Mouse (Mus musculus) liver, embryonic 15.5 days (tissue): ENCODE results near the gene Prdm15. TPM values are rescaled to one million over a fixed set of nuclear protein-coding genes. Genes with fewer than 3 reads are reported as not detected.

Experiments used
- ATAC-seq: fragments of 200-750 bp; cut with Nextera tagmentation; 2 replicates; pipeline ENCODE4 v1.8.0; 2017; ENCODE audit warnings: moderate number of reproducible peaks, mild to moderate bottlenecking, moderate library complexity; ENCODE audit not compliant: insufficient read depth
- H3K27ac ChIP-seq: fragments of 300-500 bp; sonication (generic); replicated peaks from 2 replicates; pipeline ENCODE4 v1.5.1; 2015; ENCODE audit warnings: mild to moderate bottlenecking, inconsistent platforms
- H3K27me3 ChIP-seq: fragments of 300-500 bp; sonication (generic); 2 replicates; pipeline ENCODE4 v1.6.1; 2015; ENCODE audit warnings: mild to moderate bottlenecking, inconsistent platforms
- H3K36me3 ChIP-seq: fragments of 300-500 bp; sonication (generic); replicated peaks from 2 replicates; pipeline ENCODE4 v1.6.1; 2015; ENCODE audit warnings: moderate library complexity, mild to moderate bottlenecking, inconsistent platforms
- H3K4me1 ChIP-seq: fragments of 300-500 bp; sonication (generic); replicated peaks from 2 replicates; pipeline ENCODE4 v1.6.1; 2015; ENCODE audit warnings: inconsistent platforms
- H3K4me2 ChIP-seq: fragments of 300-500 bp; sonication (generic); 2 replicates; pipeline ENCODE4 v1.6.1; 2015; ENCODE audit warnings: moderate library complexity, mild to moderate bottlenecking, inconsistent platforms
- H3K4me3 ChIP-seq: fragments of 300-500 bp; sonication (generic); replicated peaks from 2 replicates; pipeline ENCODE4 v1.5.1; 2015; ENCODE audit warnings: mild to moderate bottlenecking, inconsistent platforms
- H3K9ac ChIP-seq: fragments of 300-500 bp; sonication (generic); 2 replicates; pipeline ENCODE4 v1.6.1; 2015; ENCODE audit warnings: moderate library complexity, mild to moderate bottlenecking, inconsistent platforms
- H3K9me3 ChIP-seq: fragments of 300-500 bp; sonication (generic); replicated peaks from 2 replicates; pipeline ENCODE4 v1.6.1; 2016; ENCODE audit warnings: inconsistent platforms
- WGBS: fragments of 180-500 bp; shearing (Covaris S2); methylation state at CpG from one replicate; pipeline ENCODE4 v1.1.7; 2015; ENCODE audit warnings: mixed read lengths; ENCODE audit not compliant: insufficient replicate concordance; 5-methylcytosine and 5-hydroxymethylcytosine counted together
- polyA plus RNA-seq: library from polyadenylated mRNA; unstranded; fragments of >200 nt; fragmentation: Nextera tagmentation; extraction: Ambion mirVana; gene quantifications from 2 replicates; pipeline ENCODE4 v1.2.1, GENCODE M21; 2015

Gene Prdm15
- polyA plus RNA-seq, 1 experiment from 2014 or later: 2.7 TPM

DNA sequence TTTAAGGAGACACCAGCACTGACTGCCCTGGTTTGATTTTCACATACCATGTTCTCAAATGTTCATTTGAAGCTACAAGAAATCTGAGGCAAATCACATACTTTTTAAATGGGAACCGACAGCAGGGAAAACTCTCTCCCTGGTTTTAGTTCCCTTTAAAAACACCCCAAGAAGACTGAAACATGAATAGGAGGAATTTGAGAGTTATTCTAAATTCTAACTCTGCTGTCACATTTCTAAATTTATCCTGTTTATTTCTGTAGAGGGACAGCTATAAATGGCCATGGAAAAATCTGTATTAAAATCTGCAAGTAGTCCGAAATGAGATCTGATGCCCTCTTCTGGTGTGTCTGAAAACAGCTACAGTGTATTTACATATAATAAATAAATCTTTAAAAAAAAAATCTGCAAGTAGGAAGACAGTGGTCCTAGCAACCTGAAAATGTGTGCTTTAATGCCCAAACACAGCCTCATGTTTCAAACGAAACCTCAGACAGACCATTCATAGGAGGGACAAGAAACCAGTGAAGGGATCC lies 12.3 kb upstream of the Prdm15 start:
- WGBS: 63% methylated on average over 3 of the region's 3 CpGs
- H3K27me3 ChIP-seq: no peaks in the 10 kb centered on the region
- no peak overlapping the region for H3K27ac ChIP-seq
- no peaks in the 10 kb centered on the region for H3K4me1 ChIP-seq
- H3K4me2 ChIP-seq: no peak overlapping the region
- H3K4me3 ChIP-seq: no peak overlapping the region
- no peak for ATAC-seq
- H3K9ac ChIP-seq: no peak overlapping the region
- H3K36me3 ChIP-seq: peaks cover 8% of the 10 kb centered on the region; the same call in 1 of the 2 replicates
- no peaks in the 10 kb centered on the region for H3K9me3 ChIP-seq

DNA sequence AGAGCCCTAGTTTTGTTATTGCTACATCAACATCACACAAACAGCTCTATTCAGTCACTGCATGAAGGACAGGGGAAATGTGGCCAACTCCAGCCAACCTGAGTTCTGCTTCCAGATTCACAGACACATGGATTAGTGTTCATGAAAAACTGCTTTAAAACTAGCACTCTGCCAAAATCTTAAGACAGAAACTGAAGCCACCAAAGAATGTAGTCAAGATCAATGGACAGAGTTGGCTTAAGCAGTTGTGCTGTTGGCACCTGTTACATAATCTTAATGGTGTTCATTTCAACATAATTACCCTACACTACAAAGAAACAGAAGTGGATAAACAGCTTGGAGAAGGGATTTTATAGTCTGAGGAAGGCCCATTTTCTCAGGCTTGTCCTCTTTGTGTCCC lies 4.4 kb upstream of the Prdm15 start:
- H3K9me3 ChIP-seq: no peaks in the 10 kb centered on the region
- no peak overlapping the region for H3K4me3 ChIP-seq
- no peak overlapping the region for H3K9ac ChIP-seq
- H3K4me1 ChIP-seq: peaks cover 24% of the 10 kb centered on the region
- ATAC-seq: no peak
- H3K27me3 ChIP-seq: no peaks in the 10 kb centered on the region
- no peak overlapping the region for H3K4me2 ChIP-seq
- H3K36me3 ChIP-seq: no peaks in the 10 kb centered on the region
- no peak overlapping the region for H3K27ac ChIP-seq

DNA sequence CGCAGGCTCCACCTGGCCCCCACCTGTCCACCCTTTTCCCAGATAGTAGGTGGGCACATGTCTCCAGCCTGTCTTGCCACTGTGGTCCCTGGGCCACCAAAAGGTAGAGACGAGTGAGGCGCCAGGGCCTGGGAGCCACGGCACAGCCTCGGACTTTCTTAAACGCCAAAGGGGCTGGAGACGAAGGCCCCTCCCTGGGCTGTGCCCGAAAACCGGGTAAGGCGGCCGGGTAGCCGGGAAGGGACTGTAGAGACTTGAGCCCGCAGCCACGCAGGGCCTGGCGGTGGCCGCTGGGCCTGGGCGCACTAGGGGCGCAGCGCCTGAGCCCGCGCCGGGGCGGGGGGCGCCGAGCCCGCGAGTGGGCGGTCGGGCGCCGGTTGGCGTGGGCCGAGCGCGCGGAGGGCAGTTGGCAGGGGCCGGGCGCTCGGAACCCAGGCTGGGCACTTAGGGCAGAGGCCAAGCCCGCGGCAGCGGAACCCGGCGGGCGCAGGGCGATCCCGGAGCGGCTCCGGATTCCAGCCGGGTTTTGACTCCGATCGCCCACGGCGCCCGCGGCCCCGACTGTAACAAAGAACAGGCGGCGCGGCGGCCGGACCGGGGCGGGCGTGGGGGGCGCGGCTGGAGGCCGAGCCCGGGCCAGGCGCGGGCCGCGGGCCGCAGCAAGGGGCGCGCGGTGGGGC lies 449 bp downstream of the Prdm15 start:
- Histone ChIP-seq H3K4me1 (peaks cover 50% of the 10 kb centered on the region), H3K9me3 (no peaks in the 10 kb centered on the region)

GRCm38 (mm10) chr16:97850667-97851060 lies 986 bp downstream of the Prdm15 start:
- Histone ChIP-seq H3K27ac (peak overlapping the region; percentile 89), H3K4me1 (peaks cover 51% of the 10 kb centered on the region), H3K4me2 (peak overlapping the region; percentile 88), H3K9me3 (no peaks in the 10 kb centered on the region), H3K9ac (peak overlapping the region; percentile 91), H3K36me3 (no peaks in the 10 kb centered on the region; the same call in 1 of the 2 replicates), H3K27me3 (no peaks in the 10 kb centered on the region), H3K4me3 (peak overlapping the region; percentile 87)
- WGBS: 0% methylated on average over 11 of the region's 11 CpGs
- ATAC-seq: peak; percentile 2; the same call in 1 of the 2 replicates

More for the DNA sequence above, 449 bp downstream of the Prdm15 start:
- Histone ChIP-seq H3K4me2 (peak overlapping the region; percentile 88), H3K9ac (peak overlapping the region; percentile 91), H3K27me3 (no peaks in the 10 kb centered on the region), H3K27ac (peak overlapping the region; percentile 89), H3K4me3 (peak overlapping the region; percentile 87), H3K36me3 (no peaks in the 10 kb centered on the region; the same call in 1 of the 2 replicates)
- under 1% methylated on average over 76 of the region's 77 CpGs for WGBS
- ATAC-seq: peak; percentile 83

- no peaks in the 10 kb centered on the region; the same call in 1 of the 2 replicates for H3K36me3 ChIP-seq
- H3K9ac ChIP-seq: no peak overlapping the region
- peaks cover 51% of the 10 kb centered on the region for H3K4me1 ChIP-seq
- no peak for ATAC-seq
- no peak overlapping the region for H3K4me3 ChIP-seq
- no peak overlapping the region for H3K4me2 ChIP-seq
- no peaks in the 10 kb centered on the region for H3K27me3 ChIP-seq
- WGBS: 75% methylated on average over 6 of the region's 6 CpGs
- H3K27ac ChIP-seq: no peak overlapping the region
- no peaks in the 10 kb centered on the region for H3K9me3 ChIP-seq
Observed at GRCm38 (mm10) chr16:97848832-97849231, 2.8 kb downstream of the Prdm15 start.

DNA sequence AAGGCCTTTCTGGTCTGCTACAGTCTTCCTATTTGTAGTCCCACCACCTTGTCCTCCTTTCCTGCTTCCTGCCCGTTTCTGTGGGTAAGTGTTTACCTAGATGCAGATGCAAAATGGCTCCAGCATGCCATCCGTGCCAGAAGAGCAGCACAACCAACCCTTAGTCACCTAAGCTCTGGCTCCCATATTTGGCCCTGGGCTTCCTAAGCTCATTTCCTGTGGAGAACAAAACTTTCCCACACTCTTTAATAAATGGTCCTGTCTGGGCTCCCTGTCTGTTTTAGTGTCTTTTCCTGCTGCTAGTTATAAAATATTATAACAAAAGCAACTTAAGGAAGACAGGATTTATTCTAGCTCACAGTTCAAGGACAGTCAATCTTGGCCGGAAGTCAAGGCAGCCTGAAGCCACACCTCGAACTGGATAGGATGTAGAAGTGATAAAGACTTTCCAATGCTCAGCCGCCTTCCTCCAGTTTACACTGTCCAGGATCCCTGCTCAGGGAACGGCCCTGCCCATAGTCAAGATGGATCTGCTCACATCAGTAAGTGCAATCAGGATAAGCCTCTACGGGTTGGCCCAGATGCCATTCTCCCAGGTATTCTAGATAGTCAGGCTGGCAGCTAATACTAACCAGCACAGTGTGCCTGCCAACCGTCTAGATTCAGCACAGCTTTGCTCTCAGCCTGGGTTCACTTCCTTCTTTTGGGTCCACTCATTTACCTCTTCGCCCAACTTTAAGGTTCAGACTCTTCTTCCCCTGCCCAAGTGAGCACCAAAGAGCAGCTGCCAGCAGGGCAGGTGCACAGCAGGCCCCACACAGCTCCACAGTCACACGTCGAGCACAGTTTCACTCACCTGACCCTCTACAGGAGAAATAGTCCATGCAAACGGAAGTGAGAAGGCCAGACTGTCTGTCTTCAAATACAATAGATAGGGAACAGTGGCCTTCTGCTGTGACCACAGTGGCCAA lies 6.4 kb downstream of the Prdm15 start:
- peaks cover 5% of the 10 kb centered on the region; the same call in 1 of the 2 replicates for H3K36me3 ChIP-seq

DNA sequence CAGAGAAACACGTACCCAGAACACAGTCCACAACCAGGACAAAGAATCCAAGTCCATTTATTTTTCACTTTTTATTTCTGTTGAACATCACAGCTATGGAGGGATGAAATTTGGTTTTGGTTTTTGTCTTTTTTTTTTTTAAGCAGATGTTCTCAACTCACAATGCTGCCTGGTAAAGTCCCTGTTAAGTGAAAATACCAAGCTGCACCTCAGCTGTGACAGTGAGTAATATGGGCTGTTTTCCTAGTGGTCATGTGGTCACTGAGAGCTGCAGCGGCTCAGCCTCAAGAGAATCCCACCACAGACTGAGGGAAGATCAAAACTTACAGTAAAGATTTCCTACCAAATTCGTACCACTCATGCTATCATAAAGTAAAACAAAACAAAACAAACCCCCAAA lies 19.5 kb downstream of the Prdm15 start:
- H3K4me2 ChIP-seq: no peak overlapping the region
- ATAC-seq: no peak
- H3K27ac ChIP-seq: no peak overlapping the region
- H3K36me3 ChIP-seq: peaks cover 72% of the 10 kb centered on the region
- no peaks in the 10 kb centered on the region for H3K9me3 ChIP-seq
- no peaks in the 10 kb centered on the region for H3K4me1 ChIP-seq
- H3K27me3 ChIP-seq: no peaks in the 10 kb centered on the region
- no peak overlapping the region for H3K9ac ChIP-seq
- H3K4me3 ChIP-seq: no peak overlapping the region
- WGBS: 77% methylated on average over 3 of the region's 3 CpGs

More for the DNA sequence above, 6.4 kb downstream of the Prdm15 start:
- no peak overlapping the region for H3K4me3 ChIP-seq
- no peaks in the 10 kb centered on the region for H3K27me3 ChIP-seq
- no peaks in the 10 kb centered on the region for H3K9me3 ChIP-seq
- ATAC-seq: no peak
- 63% methylated on average over 12 of the region's 12 CpGs for WGBS
- no peak overlapping the region for H3K4me2 ChIP-seq
- H3K9ac ChIP-seq: no peak overlapping the region
- H3K27ac ChIP-seq: no peak overlapping the region
- peaks cover 28% of the 10 kb centered on the region for H3K4me1 ChIP-seq

DNA sequence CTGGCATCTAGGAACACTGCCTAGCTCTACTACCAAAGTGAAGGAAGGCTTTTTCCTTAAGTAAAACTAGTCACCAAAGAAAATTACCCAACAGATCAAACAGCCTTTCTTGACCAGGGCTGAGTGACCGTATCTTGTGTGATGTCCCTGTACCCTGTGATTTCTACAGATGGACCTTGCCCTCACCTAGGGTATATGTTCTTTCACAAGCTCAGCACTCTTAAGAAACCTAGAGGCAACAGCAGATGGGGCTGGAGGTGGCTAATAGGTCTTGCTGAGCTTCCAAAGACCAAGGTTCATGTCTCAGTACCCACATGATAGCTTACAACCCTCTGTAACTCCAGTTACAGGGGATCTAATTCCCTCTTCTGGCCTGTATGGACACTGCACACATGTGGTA lies 23.4 kb downstream of the Prdm15 start:
- no peak overlapping the region for H3K9ac ChIP-seq
- no peak overlapping the region for H3K4me3 ChIP-seq
- no peaks in the 10 kb centered on the region for H3K9me3 ChIP-seq
- no peaks in the 10 kb centered on the region for H3K4me1 ChIP-seq
- 77% methylated on average over 1 of the region's 1 CpGs for WGBS
- no peaks in the 10 kb centered on the region for H3K27me3 ChIP-seq
- H3K36me3 ChIP-seq: peaks cover 46% of the 10 kb centered on the region
- H3K27ac ChIP-seq: no peak overlapping the region
- H3K4me2 ChIP-seq: no peak overlapping the region
- no peak for ATAC-seq

DNA sequence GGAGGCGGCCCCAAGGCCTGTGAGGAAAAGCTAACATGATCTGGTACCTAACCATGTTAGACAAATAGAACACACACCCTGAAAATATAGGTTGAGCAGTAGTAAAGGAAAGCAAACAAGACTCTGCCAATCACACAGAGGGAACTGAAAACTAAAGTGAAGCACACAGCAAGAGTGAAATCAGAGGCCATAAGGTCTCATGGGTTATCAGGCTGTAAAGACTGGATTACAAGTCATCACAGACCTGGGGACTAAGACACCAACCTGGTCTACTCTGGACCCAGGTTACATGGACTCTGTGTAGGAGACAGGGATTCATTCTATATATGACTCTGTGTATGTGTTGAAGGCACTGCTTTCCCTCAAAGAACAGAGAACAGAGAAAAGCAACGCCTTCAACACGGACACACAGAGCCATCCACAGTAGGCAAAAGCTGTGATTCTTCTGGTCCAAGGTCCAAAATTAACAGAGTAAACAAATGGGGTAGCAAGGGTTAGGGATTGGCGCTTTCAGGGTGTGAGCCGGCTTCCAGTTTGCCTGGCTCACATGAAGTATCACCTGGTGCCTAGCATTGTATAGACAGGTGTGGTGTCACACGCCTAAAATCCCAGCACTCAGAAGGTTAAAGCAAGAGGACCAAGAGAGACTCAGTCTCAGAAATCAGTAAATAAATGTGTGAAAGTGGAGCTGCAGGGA lies 28.2 kb downstream of the Prdm15 start:
- H3K4me1 ChIP-seq: no peaks in the 10 kb centered on the region; the same call in 1 of the 2 replicates
- ATAC-seq: no peak
- no peak overlapping the region for H3K9ac ChIP-seq
- peaks cover 42% of the 10 kb centered on the region for H3K36me3 ChIP-seq
- H3K9me3 ChIP-seq: no peaks in the 10 kb centered on the region
- H3K4me2 ChIP-seq: no peak overlapping the region
- WGBS: 77% methylated on average over 6 of the region's 6 CpGs
- no peaks in the 10 kb centered on the region for H3K27me3 ChIP-seq
- H3K27ac ChIP-seq: no peak overlapping the region
- H3K4me3 ChIP-seq: no peak overlapping the region

DNA sequence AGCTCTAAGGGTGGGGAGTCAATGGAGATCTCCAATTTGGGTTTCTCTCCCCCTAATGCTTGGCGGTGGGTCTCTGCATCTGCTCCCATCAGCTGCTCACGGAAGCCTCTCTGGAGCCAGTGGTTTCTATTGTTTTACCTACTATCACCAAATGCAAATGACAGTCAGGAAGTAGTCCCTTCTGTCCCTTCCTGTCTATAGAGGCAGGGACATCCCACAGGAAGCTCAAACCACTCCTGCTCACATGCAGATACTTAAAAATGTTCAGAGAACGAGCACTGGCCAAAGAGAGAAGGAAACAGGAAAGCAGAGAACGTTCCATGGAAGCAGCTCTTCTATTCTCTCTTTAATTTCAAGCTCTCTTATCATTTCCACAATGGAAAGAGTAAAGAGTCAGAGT lies 32.1 kb downstream of the Prdm15 start:
- H3K4me1 ChIP-seq: no peaks in the 10 kb centered on the region; the same call in 1 of the 2 replicates
- no peak overlapping the region for H3K9ac ChIP-seq
- ATAC-seq: peak; percentile 40; the same call in 1 of the 2 replicates
- H3K36me3 ChIP-seq: peaks cover 63% of the 10 kb centered on the region
- no peaks in the 10 kb centered on the region for H3K9me3 ChIP-seq
- H3K4me3 ChIP-seq: no peak overlapping the region
- no peak overlapping the region for H3K4me2 ChIP-seq
- H3K27me3 ChIP-seq: no peaks in the 10 kb centered on the region
- H3K27ac ChIP-seq: no peak overlapping the region
- 29% methylated on average over 4 of the region's 4 CpGs for WGBS
